In genomic region chr4:49485442-49485841, GRCm38 (mm10) we compare ENCODE assay signal across 22 mouse cellular contexts. TPM values are rescaled to one million over a fixed set of nuclear protein-coding genes. Genes with fewer than 3 reads are reported as not detected.
A peak's percentile ranks its signal among the peaks of the same experiment; 100 is the strongest.
DNase-seq lines count a peak whose midpoint lies in the region; ATAC-seq and TF ChIP-seq lines count a peak whose summit lies in the region.
"Had no signal": no experiment of that assay in that cellular context is flagged by ENCODE, and none has a peak within 500 bp of the region (broad histone marks: within the 10 kb centered on the region; RNA-seq: fewer than 3 reads in every experiment).

No protein-coding gene starts in this region.

- H3K36me3 ChIP-seq in intestine, embryonic 15.5 days = no peaks in the 10 kb centered on the region
- no peaks in the 10 kb centered on the region for H3K36me3 ChIP-seq in small intestine, adult 2 months (ENCODE audit: control insufficient read depth, insufficient read depth, low read length)
- H3K36me3 ChIP-seq: embryonic facial prominence, embryonic 10.5 days; hindbrain, embryonic 10.5 days; midbrain, embryonic 10.5 days; neural tube, embryonic 12.5 days had no signal

- no peak for TF ChIP-seq CTCF in small intestine, adult 2 months (IDR thresholded peaks at IDR 0.05; ENCODE audit: extremely low read depth, insufficient read length, insufficient replicate concordance, low read depth, low read length)

- no peak overlapping the region for H3K9ac ChIP-seq in intestine, embryonic 15.5 days
- H3K9ac ChIP-seq: neural tube, embryonic 12.5 days had no signal

- ATAC-seq in intestine, embryonic 15.5 days = peak; percentile 90
- ATAC-seq: forebrain, embryonic 14.5 days had no signal

- TF ChIP-seq POLR2A in small intestine, adult 2 months (IDR thresholded peaks at IDR 0.05; ENCODE audit: low read depth, low read length) = no peak

- no peaks in the 10 kb centered on the region for H3K9me3 ChIP-seq in intestine, embryonic 15.5 days
- H3K9me3 ChIP-seq: embryonic facial prominence, embryonic 10.5 days; hindbrain, embryonic 10.5 days; midbrain, embryonic 10.5 days; neural tube, embryonic 12.5 days had no signal

- no peak overlapping the region for H3K27ac ChIP-seq in intestine, embryonic 15.5 days
- peak overlapping the region; percentile 66 for H3K27ac ChIP-seq in small intestine, adult 2 months (ENCODE audit: insufficient read depth, low read depth, low read length)
- H3K27ac ChIP-seq: embryonic facial prominence, embryonic 10.5 days; hindbrain, embryonic 10.5 days; midbrain, embryonic 10.5 days; neural tube, embryonic 12.5 days had no signal

- no peak overlapping the region for H3K4me2 ChIP-seq in intestine, embryonic 15.5 days (replicated peaks)
- H3K4me2 ChIP-seq: neural tube, embryonic 12.5 days had no signal

- no peaks in the 10 kb centered on the region for H3K4me1 ChIP-seq in intestine, embryonic 15.5 days (replicated peaks)
- peaks cover 16% of the 10 kb centered on the region for H3K4me1 ChIP-seq in small intestine, adult 2 months (ENCODE audit: control insufficient read depth, insufficient read depth, insufficient read length, low read length)
- H3K4me1 ChIP-seq: hindbrain, embryonic 10.5 days; neural tube, embryonic 12.5 days had no signal

- DNase-seq in kidney, adult 9 months = peak; percentile 90
- DNase-seq in large intestine, adult 2 months (ENCODE audit: low read depth, low spot score) = peak; percentile 68
- no peak for DNase-seq in left cerebral cortex, adult 18-20 months (ENCODE audit: low spot score in 2 of 2)
- DNase-seq in thymus, postnatal 0 days (ENCODE audit: low spot score) = no peak
- no peak for DNase-seq in B cell, adult 2 months
- no peak for DNase-seq in cerebellum, postnatal 25 days
- DNase-seq: cerebellum, postnatal 14 days; lung, adult 18-20 months; lung, postnatal 4 days; spleen, adult 18-20 months; thymus, postnatal 36 days had no signal

- no peak overlapping the region for H3K4me3 ChIP-seq in intestine, embryonic 15.5 days (replicated peaks)
- H3K4me3 ChIP-seq in small intestine, adult 2 months (ENCODE audit: low read depth, low read length) = no peak overlapping the region
- H3K4me3 ChIP-seq: embryonic facial prominence, embryonic 10.5 days; hindbrain, embryonic 10.5 days; midbrain, embryonic 10.5 days; neural tube, embryonic 12.5 days had no signal

- no peaks in the 10 kb centered on the region for H3K27me3 ChIP-seq in intestine, embryonic 15.5 days (replicated peaks)
- no peaks in the 10 kb centered on the region for H3K27me3 ChIP-seq in small intestine, adult 2 months (ENCODE audit: control insufficient read depth, insufficient read depth, low read length)
- H3K27me3 ChIP-seq: neural tube, embryonic 12.5 days had no signal

RNA-seq across cellular contexts. Expression of gene Acnat1, which starts 11.7 kb away (rescaled TPM):
- 3.3 and 5.3 TPM in 2 replicates for polyA plus RNA-seq in intestine, embryonic 15.5 days (2015; fragmentation: Nextera tagmentation; extraction: Ambion mirVana)
- 6.5 and 11.9 TPM in 2 replicates for polyA plus RNA-seq in large intestine, adult 2 months (2012; rRNA removed)
- polyA plus RNA-seq in small intestine, adult 2 months (2012; rRNA removed) = 2.7 and 6.5 TPM in 2 replicates
- total RNA-seq in left cerebral cortex, adult 18-20 months (2021) = under 1 TPM in 1 of 2 experiments, not detected in 1; 0.23 TPM
- 0.31 and 0.37 TPM in 2 replicates for polyA plus RNA-seq in thymus, postnatal 0 days (2015; fragmentation: Nextera tagmentation; extraction: Ambion mirVana)
- total RNA-seq: granulocyte monocyte progenitor cell, adult 5-6 weeks; left cerebral cortex, postnatal 36 days had no signal
- polyA plus RNA-seq: forebrain, embryonic 14.5 days; heart, embryonic 14.5 days; hindbrain, embryonic 10.5 days; midbrain, embryonic 10.5 days; neural tube, embryonic 12.5 days; testis, adult 2 months had no signal

RNA-seq across cellular contexts. Expression of gene Baat, which starts 20.9 kb away (rescaled TPM):
- 0.33 and 0.44 TPM in 2 replicates for polyA plus RNA-seq in intestine, embryonic 15.5 days (2015; fragmentation: Nextera tagmentation; extraction: Ambion mirVana)
- polyA plus RNA-seq in large intestine, adult 2 months (2012; rRNA removed) = 0.52 and 0.99 TPM in 2 replicates
- 0.39 TPM in 1 of 2 replicates, not detected in the other for polyA plus RNA-seq in small intestine, adult 2 months (2012; rRNA removed)
- total RNA-seq in left cerebral cortex, adult 18-20 months (2021) = under 1 TPM in 1 of 2 experiments, not detected in 1; 0.23 TPM
- 0.10 TPM in 1 of 2 replicates, not detected in the other for polyA plus RNA-seq in thymus, postnatal 0 days (2015; fragmentation: Nextera tagmentation; extraction: Ambion mirVana)
- total RNA-seq: granulocyte monocyte progenitor cell, adult 5-6 weeks had no signal
- polyA plus RNA-seq: forebrain, embryonic 14.5 days; testis, adult 2 months had no signal

RNA-seq across cellular contexts. Expression of gene Mrpl50, which starts 35.5 kb away (rescaled TPM):
- 91.6 and 106 TPM in 2 replicates for polyA plus RNA-seq in intestine, embryonic 15.5 days (2015; fragmentation: Nextera tagmentation; extraction: Ambion mirVana)
- polyA plus RNA-seq in large intestine, adult 2 months (2012; rRNA removed) = 6.1 and 6.2 TPM in 2 replicates
- 0.46 and 0.98 TPM in 2 replicates for polyA plus RNA-seq in small intestine, adult 2 months (2012; rRNA removed)
- 10 to 100 TPM; 30.7 to 31.7 TPM for total RNA-seq in left cerebral cortex, adult 18-20 months (2021)
- polyA plus RNA-seq in thymus, postnatal 0 days (2015; fragmentation: Nextera tagmentation; extraction: Ambion mirVana) = 48.8 and 49.7 TPM in 2 replicates

RNA-seq across cellular contexts. Expression of gene Zfp189, which starts 35.5 kb away (rescaled TPM):
- 4.8 and 5.7 TPM in 2 replicates for polyA plus RNA-seq in intestine, embryonic 15.5 days (2015; fragmentation: Nextera tagmentation; extraction: Ambion mirVana)
- polyA plus RNA-seq in large intestine, adult 2 months (2012; rRNA removed) = 0.20 and 0.32 TPM in 2 replicates
- polyA plus RNA-seq in small intestine, adult 2 months (2012; rRNA removed) = 0.08 and 0.18 TPM in 2 replicates
- total RNA-seq in left cerebral cortex, adult 18-20 months (2021) = 10 to 100 TPM; 12.8 to 13.3 TPM
- polyA plus RNA-seq in thymus, postnatal 0 days (2015; fragmentation: Nextera tagmentation; extraction: Ambion mirVana) = 5.7 and 5.9 TPM in 2 replicates

Comparison
In these comparisons a context has a peak if more than half of its experiments do, and no peak if none do; other contexts are left out.
1. DNase-seq: peak in kidney, adult 9 months (single experiment) and large intestine, adult 2 months (single experiment); none in left cerebral cortex, adult 18-20 months (0 of 2), thymus, postnatal 0 days (single experiment), B cell, adult 2 months (0 of 2) and cerebellum, postnatal 25 days (0 of 2).